Mouse (Mus musculus) spleen, adult 2 months (tissue): ENCODE measurements at regions not wholly inside any gene's neighbourhood (a gene's known extent, or its start where the extent isn't known, plus 50 kb on each side); places are given as distances from the start of the nearest gene placed in this dataset.
A peak's percentile ranks its signal among the peaks of the same experiment; 100 is the strongest.

Experiments
- DNase-seq, 2 experiments: peaks; one replicate each; pipeline versions ENCODE4 v3.0.0 to v3.0.0-alpha.2; 2012 to 2021; ENCODE audit warnings: low spot score in 2 of 2, low read depth in 1 of 2
- H3K27ac ChIP-seq: fragments of 200-500 bp; 2 replicates; pipeline ENCODE4 v1.5.1; 2012; ENCODE audit warnings: low read length, inconsistent platforms; ENCODE audit not compliant: insufficient read depth
- H3K27me3 ChIP-seq: fragments of 200-500 bp; 2 replicates; pipeline ENCODE4 v1.6.1; 2012; ENCODE audit warnings: mild to moderate bottlenecking, moderate library complexity, low read length, inconsistent platforms; ENCODE audit not compliant: control insufficient read depth, insufficient read depth
- H3K36me3 ChIP-seq: fragments of 200-500 bp; 2 replicates; pipeline ENCODE4 v1.6.1; 2012; ENCODE audit warnings: mild to moderate bottlenecking, low read length, inconsistent platforms; ENCODE audit not compliant: control insufficient read depth, insufficient read depth
- H3K4me1 ChIP-seq: fragments of 200-500 bp; 2 replicates; pipeline ENCODE4 v1.6.1; 2011; ENCODE audit warnings: inconsistent platforms; ENCODE audit not compliant: control insufficient read depth, insufficient read depth, insufficient read length
- H3K4me3 ChIP-seq: fragments of 200-500 bp; 2 replicates; pipeline ENCODE4 v1.5.1; 2011; ENCODE audit warnings: mild to moderate bottlenecking, inconsistent platforms; ENCODE audit not compliant: insufficient read depth, insufficient read length; ENCODE audit errors: extremely low read depth
- CTCF ChIP-seq: fragments of 200-500 bp; IDR thresholded peaks from 2 replicates; pipeline ENCODE4 v1.5.1; 2011; ENCODE audit warnings: mild to moderate bottlenecking, inconsistent platforms; ENCODE audit not compliant: insufficient read depth, insufficient read length, insufficient replicate concordance; ENCODE audit errors: extremely low read depth
- POLR2A ChIP-seq: fragments of 200-500 bp; IDR thresholded peaks from 2 replicates; pipeline ENCODE4 v1.6.1; 2011; ENCODE audit warnings: low read depth, low read length, inconsistent platforms
- WGBS: fragments of 180-500 bp; shearing (Covaris S2); methylation state at CpG from one replicate; pipeline ENCODE4 v1.1.7; 2018; 5-methylcytosine and 5-hydroxymethylcytosine counted together

- DNase-seq, result no peak
- Histone ChIP-seq H3K27me3 (no peaks in the 10 kb centered on the region), H3K27ac (no peak overlapping the region), H3K4me1 (peaks cover 10% of the 10 kb centered on the region; the same call in 1 of the 2 replicates), H3K36me3 (no peaks in the 10 kb centered on the region), H3K4me3 (no peak overlapping the region)
- TF ChIP-seq POLR2A (no peak), CTCF (no peak)
- WGBS, result 63% methylated on average over 3 of the region's 3 CpGs
Measured at GRCm38 (mm10) chr5:64665064-64665463, 138.1 kb upstream of the Klf3 start.

- DNase-seq, result no peak
- H3K4me3 ChIP-seq, result no peak overlapping the region
- no peaks in the 10 kb centered on the region for H3K36me3 ChIP-seq
- 88% methylated on average over 3 of the region's 3 CpGs for WGBS
- H3K27me3 ChIP-seq, result no peaks in the 10 kb centered on the region
- TF ChIP-seq POLR2A (no peak), CTCF (no peak)
- peaks cover 10% of the 10 kb centered on the region; the same call in 1 of the 2 replicates for H3K4me1 ChIP-seq
- no peak overlapping the region for H3K27ac ChIP-seq
Measured at GRCm38 (mm10) chr5:64666256-64666655, 136.9 kb upstream of the Klf3 start.

DNA sequence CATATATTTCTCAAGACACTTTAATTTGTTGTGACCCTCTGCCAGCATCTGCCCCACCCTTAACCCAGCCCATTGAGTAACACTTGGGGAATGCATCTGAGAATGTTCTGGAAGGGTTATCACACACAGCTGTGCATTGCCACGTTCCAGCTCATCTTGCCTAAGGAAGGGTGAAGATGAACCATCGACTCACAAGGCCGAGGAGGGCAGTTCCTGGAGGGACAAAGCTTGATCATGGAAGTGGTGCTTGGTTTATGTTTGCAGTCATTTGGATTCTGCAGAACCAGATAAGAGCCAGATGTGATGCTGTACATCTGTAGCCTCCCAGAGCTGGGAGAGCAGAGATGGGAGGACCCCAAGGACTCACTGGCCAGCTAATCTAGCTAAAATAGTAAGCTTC, 136.1 kb upstream of the Klf3 start:
- no peak for TF ChIP-seq CTCF
- TF ChIP-seq POLR2A, result no peak
- no peaks in the 10 kb centered on the region for H3K27me3 ChIP-seq
- no peak overlapping the region for H3K4me3 ChIP-seq
- DNase-seq, result no peak
- peaks cover 10% of the 10 kb centered on the region; the same call in 1 of the 2 replicates for H3K4me1 ChIP-seq
- no peaks in the 10 kb centered on the region for H3K36me3 ChIP-seq
- no peak overlapping the region for H3K27ac ChIP-seq
- 87% methylated on average over 3 of the region's 3 CpGs for WGBS

DNA sequence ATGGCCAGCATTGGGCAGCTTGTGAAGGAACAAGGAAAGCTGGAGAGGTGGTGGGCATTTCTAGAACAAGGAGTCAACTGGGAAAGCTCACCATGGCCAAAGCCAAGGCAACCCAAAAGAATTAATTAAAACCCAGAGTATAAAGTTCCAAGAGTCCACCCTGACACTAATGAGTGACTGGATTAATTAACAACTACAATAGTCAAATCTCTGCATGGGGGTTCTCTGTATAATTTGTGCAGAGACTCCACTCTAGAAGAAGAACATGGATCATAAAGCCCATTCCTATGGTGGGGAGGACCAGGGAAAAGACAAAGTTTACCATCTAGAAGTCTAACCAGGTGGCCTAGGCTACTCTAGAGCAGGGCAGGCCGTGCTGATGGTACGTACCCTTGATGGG, 129.3 kb upstream of the Klf3 start:
- Histone ChIP-seq H3K4me1 (peaks cover 22% of the 10 kb centered on the region; the same call in 1 of the 2 replicates), H3K27me3 (no peaks in the 10 kb centered on the region), H3K27ac (no peak overlapping the region), H3K36me3 (no peaks in the 10 kb centered on the region), H3K4me3 (no peak overlapping the region)
- DNase-seq, result no peak
- 70% methylated on average over 2 of the region's 2 CpGs for WGBS
- TF ChIP-seq POLR2A (no peak), CTCF (no peak)

DNA sequence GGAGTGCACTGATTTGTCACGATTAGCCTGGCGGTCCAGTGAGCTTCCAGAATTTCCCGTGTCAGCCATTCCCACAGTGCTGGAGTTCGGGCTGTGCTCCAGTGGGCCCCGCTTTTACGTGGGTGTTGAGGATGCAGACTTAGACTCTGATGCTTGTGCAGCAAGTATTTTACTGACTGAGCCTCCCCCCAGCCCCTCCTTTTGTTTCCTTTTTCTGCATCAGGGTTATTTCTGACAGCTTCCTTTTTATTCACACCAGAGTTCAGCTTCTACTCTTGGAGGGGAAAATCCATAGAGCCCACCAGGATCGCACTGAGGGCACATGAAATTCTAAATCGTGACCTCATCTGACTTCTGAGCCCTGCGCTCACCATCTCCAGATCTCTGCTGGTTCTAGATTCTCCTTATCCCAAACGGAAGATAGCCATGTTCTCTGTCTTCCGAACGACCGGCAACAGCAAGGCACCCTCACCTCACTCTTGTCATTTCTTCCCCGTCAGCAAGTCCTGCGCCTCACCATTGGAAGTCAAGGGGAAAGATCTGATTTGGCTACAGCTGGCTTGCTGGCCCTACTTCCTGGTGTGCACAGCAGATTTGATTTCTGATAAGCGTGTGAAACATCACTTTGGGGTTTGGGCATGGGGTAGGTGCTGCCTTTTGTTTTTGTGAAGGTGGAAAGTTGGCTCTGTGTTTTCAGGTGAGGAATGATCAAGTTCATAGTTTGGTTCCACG, 126.8 kb upstream of the Klf3 start:
- no peak for TF ChIP-seq CTCF
- TF ChIP-seq POLR2A, result no peak
- Histone ChIP-seq H3K27ac (peak overlapping the region; percentile 52), H3K36me3 (no peaks in the 10 kb centered on the region), H3K4me1 (peaks cover 22% of the 10 kb centered on the region; the same call in 1 of the 2 replicates), H3K27me3 (no peaks in the 10 kb centered on the region), H3K4me3 (peak overlapping the region; percentile 19; the same call in 1 of the 2 replicates)
- 31% methylated on average over 17 of the region's 17 CpGs for WGBS
- no peak for DNase-seq

GRCm38 (mm10) chr5:64676946-64677588, 126.1 kb upstream of the Klf3 start:
- no peak for TF ChIP-seq CTCF
- no peak for TF ChIP-seq POLR2A
- no peaks in the 10 kb centered on the region for H3K27me3 ChIP-seq
- H3K4me1 ChIP-seq, result peaks cover 22% of the 10 kb centered on the region; the same call in 1 of the 2 replicates
- no peak overlapping the region for H3K4me3 ChIP-seq
- WGBS, result 45% methylated on average over 8 of the region's 8 CpGs
- H3K27ac ChIP-seq, result 0 out of 2 replicates have a peak overlapping the region, but pooled peaks have one; percentile 46
- no peaks in the 10 kb centered on the region for H3K36me3 ChIP-seq
- DNase-seq, result no peak
